Mouse (Mus musculus): ENCODE measurements around the gene Srcap.

- TF ChIP-seq CTCF (IDR thresholded peaks at IDR 0.05; ENCODE audit: low read depth) (no peak), EP300 (IDR thresholded peaks at IDR 0.05; ENCODE audit: low read depth) (no peak)
Observed at GRCm38 (mm10) chr7:127473705-127474104, 38.1 kb upstream of the Srcap start.
